Mouse (Mus musculus): ENCODE results near the gene Imp3. TPM values are rescaled to one million over a fixed set of nuclear protein-coding genes. Genes with fewer than 3 reads are reported as not detected.
A peak's percentile ranks its signal among the peaks of the same experiment; 100 is the strongest.

Gene Imp3
- total and polyA plus RNA-seq, 3 experiments: 154 to 160 TPM; not detected in 1

DNA sequence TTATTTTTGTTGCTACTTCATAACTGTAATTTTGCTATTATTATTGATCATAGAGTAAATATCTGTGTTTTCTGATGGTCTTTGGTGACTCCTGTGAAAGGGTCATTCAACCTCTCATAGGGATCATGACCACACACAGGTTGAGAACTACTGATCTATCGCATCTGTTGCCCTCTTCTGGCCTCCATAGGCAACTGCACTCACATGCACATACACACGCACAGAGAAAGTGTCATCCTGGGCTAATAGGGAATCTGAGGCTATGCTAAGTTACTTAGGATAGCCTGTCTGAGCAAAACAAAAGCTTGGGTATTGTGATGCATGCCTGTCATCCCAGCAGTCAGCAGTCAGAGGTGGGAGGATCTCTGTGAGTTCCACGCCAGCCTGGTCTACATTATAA lies 24.3 kb downstream of the Imp3 start:
- Histone ChIP-seq H3K9me3 (replicated peaks; ENCODE audit: insufficient read depth, low read length) (no peaks in the 10 kb centered on the region), H3K79me2 (ENCODE audit: control insufficient read depth, insufficient read depth, low read length, poor library complexity) (no peaks in the 10 kb centered on the region), H3K27me3 (ENCODE audit: control insufficient read depth in 1 of 2, insufficient read depth in 2 of 2, low read length in 2 of 2) (no peaks in the 10 kb centered on the region), H3K9ac (ENCODE audit: control insufficient read depth, low read depth, low read length, poor library complexity, severe bottlenecking) (no peak overlapping the region), H3K4me3 (ENCODE audit: control insufficient read depth in 1 of 2, insufficient read depth in 1 of 2, low read depth in 2 of 2, low read length in 2 of 2) (no peak overlapping the region), H3K36me3 (ENCODE audit: control insufficient read depth in 1 of 2, insufficient read depth in 2 of 2, low read length in 2 of 2) (peaks cover 2 to 9% of the 10 kb centered on the region in 2 experiments; a peak in 3 of 4 replicates), H3K27ac (ENCODE audit: control insufficient read depth, low read depth, low read length) (no peak overlapping the region), H3K4me1 (ENCODE audit: control insufficient read depth in 1 of 2, insufficient read depth in 2 of 2, low read length in 2 of 2) (peaks cover 3 to 10% of the 10 kb centered on the region in 2 experiments)
- DNase-seq (ENCODE audit: low read depth, low spot score): no peak
- TF ChIP-seq CHD1 (IDR thresholded peaks at IDR 0.05; ENCODE audit: low read depth, low read length): no peak
- TF ChIP-seq CTCF (IDR thresholded peaks at IDR 0.05 in 2 of 3, conservative IDR thresholded peaks at IDR 0.05 in 1 of 3; ENCODE audit: control insufficient read depth in 1 of 3, insufficient read depth in 1 of 3, low read depth in 2 of 3, low read length in 3 of 3, poor library complexity in 1 of 3, severe bottlenecking in 1 of 3): peak in 2 of 3 experiments; percentile 23 to 29; a peak in 3 of 6 replicates

- H3K27ac ChIP-seq (ENCODE audit: control insufficient read depth, low read depth, low read length): peak overlapping the region; percentile 14; the same call in 1 of the 2 replicates
- peaks cover 0 to 40% of the 10 kb centered on the region in 2 experiments; a peak in 3 of 4 replicates for H3K36me3 ChIP-seq (ENCODE audit: control insufficient read depth in 1 of 2, insufficient read depth in 2 of 2, low read length in 2 of 2)
- no peaks in the 10 kb centered on the region for H3K79me2 ChIP-seq (ENCODE audit: control insufficient read depth, insufficient read depth, low read length, poor library complexity)
- no peaks in the 10 kb centered on the region for H3K27me3 ChIP-seq (ENCODE audit: control insufficient read depth in 1 of 2, insufficient read depth in 2 of 2, low read length in 2 of 2)
- H3K9ac ChIP-seq (ENCODE audit: control insufficient read depth, low read depth, low read length, poor library complexity, severe bottlenecking): no peak overlapping the region
- no peak overlapping the region for H3K4me3 ChIP-seq (ENCODE audit: control insufficient read depth in 1 of 2, insufficient read depth in 1 of 2, low read depth in 2 of 2, low read length in 2 of 2)
- H3K4me1 ChIP-seq (ENCODE audit: control insufficient read depth in 1 of 2, insufficient read depth in 2 of 2, low read length in 2 of 2): peaks cover 14 to 34% of the 10 kb centered on the region in 2 experiments
- H3K9me3 ChIP-seq (replicated peaks; ENCODE audit: insufficient read depth, low read length): no peaks in the 10 kb centered on the region
- peak; percentile 62 for DNase-seq (ENCODE audit: low read depth, low spot score)
- no peak for TF ChIP-seq SMC3 (IDR thresholded peaks at IDR 0.05; ENCODE audit: low read depth, low read length)
- TF ChIP-seq MEF2A (IDR thresholded peaks at IDR 0.05; ENCODE audit: extremely low read depth, insufficient replicate concordance, low read depth, low read length, poor library complexity, severe bottlenecking): no peak
- no peak for TF ChIP-seq MYB (IDR thresholded peaks at IDR 0.05; ENCODE audit: low read depth, low read length)
- no peak for TF ChIP-seq RAD21 (IDR thresholded peaks at IDR 0.05; ENCODE audit: low read depth, low read length)
- TF ChIP-seq USF2 (IDR thresholded peaks at IDR 0.05; ENCODE audit: borderline replicate concordance in 1 of 2, insufficient read depth in 1 of 2, low read depth in 1 of 2, low read length in 2 of 2): no peak
- no peak for TF ChIP-seq MYC (IDR thresholded peaks at IDR 0.05; ENCODE audit: low read depth, low read length)
- TF ChIP-seq NELFE (IDR thresholded peaks at IDR 0.05; ENCODE audit: low read depth, low read length): no peak
- peak; percentile 94 for TF ChIP-seq TAL1 (IDR thresholded peaks at IDR 0.05; ENCODE audit: low read length)
- TF ChIP-seq EP300 (IDR thresholded peaks at IDR 0.05; ENCODE audit: low read depth in 1 of 2, low read length in 2 of 2): peak; percentile 82 to 86
- no peak for TF ChIP-seq POLR2AphosphoS2 (IDR thresholded peaks at IDR 0.05; ENCODE audit: low read length)
- no peak for TF ChIP-seq MXI1 (IDR thresholded peaks at IDR 0.05; ENCODE audit: low read depth, low read length)
- TF ChIP-seq UBTF (IDR thresholded peaks at IDR 0.05; ENCODE audit: borderline replicate concordance, insufficient read depth, low read depth, low read length): no peak
- TF ChIP-seq CHD2 (IDR thresholded peaks at IDR 0.05; ENCODE audit: low read length): no peak
- TF ChIP-seq POLR2AphosphoS5 (IDR thresholded peaks at IDR 0.05; ENCODE audit: borderline replicate concordance, low read depth, low read length): no peak
- no peak for TF ChIP-seq MAFK (IDR thresholded peaks at IDR 0.05; ENCODE audit: borderline replicate concordance, low read depth, low read length)
- no peak for TF ChIP-seq ZC3H11A (IDR thresholded peaks at IDR 0.05; ENCODE audit: low read depth, low read length)
- no peak for TF ChIP-seq ELF1 (IDR thresholded peaks at IDR 0.05; ENCODE audit: low read depth, low read length)
- no peak for TF ChIP-seq ZNF384 (IDR thresholded peaks at IDR 0.05; ENCODE audit: low read depth, low read length)
- TF ChIP-seq CHD1 (IDR thresholded peaks at IDR 0.05; ENCODE audit: low read depth, low read length): no peak
- TF ChIP-seq ZKSCAN1 (IDR thresholded peaks at IDR 0.05; ENCODE audit: low read depth, low read length): no peak
- no peak for TF ChIP-seq BHLHE40 (IDR thresholded peaks at IDR 0.05; ENCODE audit: borderline replicate concordance, low read depth, low read length)
- peak; percentile 83 for TF ChIP-seq TCF12 (IDR thresholded peaks at IDR 0.05; ENCODE audit: low read depth, low read length)
- TF ChIP-seq KAT2A (conservative IDR thresholded peaks at IDR 0.05; ENCODE audit: low read depth, low read length): no peak
- peak; percentile 46; the same call in 1 of the 2 replicates for TF ChIP-seq SIN3A (IDR thresholded peaks at IDR 0.05; ENCODE audit: low read length)
- no peak for TF ChIP-seq MAX (IDR thresholded peaks at IDR 0.05; ENCODE audit: low read length)
- TF ChIP-seq TBP (IDR thresholded peaks at IDR 0.05; ENCODE audit: low read depth, low read length): no peak
- TF ChIP-seq CTCF (IDR thresholded peaks at IDR 0.05 in 2 of 3, conservative IDR thresholded peaks at IDR 0.05 in 1 of 3; ENCODE audit: control insufficient read depth in 1 of 3, insufficient read depth in 1 of 3, low read depth in 2 of 3, low read length in 3 of 3, poor library complexity in 1 of 3, severe bottlenecking in 1 of 3): no peak
- no peak for TF ChIP-seq E2F4 (IDR thresholded peaks at IDR 0.05; ENCODE audit: borderline replicate concordance, low read depth, low read length)
- no peak for TF ChIP-seq HCFC1 (IDR thresholded peaks at IDR 0.05; ENCODE audit: low read depth, low read length)
- no peak for TF ChIP-seq GABPA (IDR thresholded peaks at IDR 0.05; ENCODE audit: low read depth, low read length)
- no peak for TF ChIP-seq JUND (IDR thresholded peaks at IDR 0.05; ENCODE audit: low read depth, low read length)
Measured at GRCm38 (mm10) chr9:56970158-56970557, 32.9 kb downstream of the Imp3 start.
